Mouse (Mus musculus) left cerebral cortex, adult 8-10 months (tissue): ENCODE data around the gene Map3k20. TPM values are rescaled to one million over a fixed set of nuclear protein-coding genes. Genes with fewer than 3 reads are reported as not detected.

Experiments used
- DNase-seq, 2 experiments: peaks; one replicate each; pipeline ENCODE4 v3.0.0; 2022; ENCODE audit warnings: low spot score in 2 of 2
- total RNA-seq, 4 experiments: library from RNA; stranded (reverse); gene quantifications; 2 replicates each; pipeline ENCODE4 v1.2.4; 2022

Map3k20 gene
- total RNA-seq, 4 experiments from 2014 or later, result 8.7 to 13.5 (median 10.0) TPM

DNA sequence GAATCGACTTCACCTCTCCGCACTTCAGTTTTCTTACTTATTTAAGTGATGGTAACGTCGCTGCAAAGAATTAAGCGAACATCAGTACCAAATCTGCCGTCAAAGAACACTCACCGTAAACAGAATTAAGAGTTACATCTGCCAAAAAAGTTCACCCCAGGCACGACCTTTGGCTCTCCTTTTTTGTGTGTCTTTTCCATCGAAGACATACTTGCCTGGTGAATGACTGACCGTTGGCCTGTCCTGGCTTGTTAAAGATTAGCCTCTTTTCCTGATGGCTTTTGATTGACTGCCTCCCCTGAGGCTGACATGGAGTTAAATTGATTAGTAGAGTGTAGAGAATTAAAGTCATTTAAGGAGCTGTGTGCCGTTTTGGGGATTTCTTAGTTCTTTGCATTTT is 191.8 kb downstream of the Map3k20 start:
- no peak for DNase-seq

DNA sequence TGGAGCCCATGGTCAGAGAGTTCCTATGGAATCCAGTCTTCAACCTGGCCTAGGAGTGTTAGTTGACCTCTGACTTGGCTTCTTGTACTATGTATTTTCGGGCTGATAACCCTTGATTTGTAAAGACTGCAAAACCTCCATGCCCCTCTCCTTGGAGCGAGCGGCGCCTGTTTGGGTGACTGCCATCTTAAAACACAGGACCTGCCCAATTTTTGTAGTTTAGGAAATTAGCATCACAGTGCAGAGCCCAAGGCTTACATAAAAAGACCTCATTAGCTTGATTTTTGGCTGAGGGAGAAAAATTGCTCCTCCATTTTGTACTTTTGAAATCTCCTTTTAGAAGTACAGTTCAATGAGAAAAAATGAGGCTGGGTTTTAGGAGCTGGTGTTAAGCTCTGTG is 192.7 kb downstream of the Map3k20 start:
- no peak for DNase-seq

GRCm38 (mm10) chr2:72478921-72479320 is 193.5 kb downstream of the Map3k20 start:
- no peak for DNase-seq

DNA sequence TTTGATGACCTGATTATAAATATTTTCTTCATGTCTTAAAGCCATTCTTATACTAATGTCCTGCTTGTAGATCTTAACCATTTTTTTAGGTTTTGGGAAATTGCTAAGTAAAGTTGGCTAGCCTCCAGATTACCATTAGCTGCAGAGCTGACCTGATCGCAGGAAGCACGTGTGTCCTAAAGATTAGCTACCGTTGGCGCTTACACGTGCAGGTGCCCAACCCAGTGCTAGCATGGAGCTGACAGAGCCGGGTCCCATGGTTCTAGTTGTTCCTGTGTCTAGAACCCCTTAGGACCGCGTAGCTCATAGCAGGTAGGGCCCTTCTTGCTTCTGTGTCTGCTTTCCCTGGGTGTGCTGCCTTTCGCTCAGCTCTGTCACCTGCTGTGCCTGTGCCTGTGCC is 194.4 kb downstream of the Map3k20 start:
- DNase-seq, result no peak

GRCm38 (mm10) chr2:72491650-72492049 is 206.2 kb downstream of the Map3k20 start:
- no peak for DNase-seq

Other genes starting within 250 kb of the Map3k20 start
- gene Cdca7, start 190.5 kb downstream of the Map3k20 start, total RNA-seq, result 1 to 10 TPM; 5.7 to 6.9 (median 6.3) TPM